Mouse (Mus musculus) midbrain, embryonic 13.5 days (tissue): ENCODE results near the gene Vil1. TPM values are rescaled to one million over a fixed set of nuclear protein-coding genes. Genes with fewer than 3 reads are reported as not detected.
"Not testable (repeated sequence)": the region's sequence is repeated elsewhere in the genome, so short reads cannot be mapped to it uniquely, and the experiment has no call there.

Experiments used
- ATAC-seq: fragments of 200-750 bp; cut with Nextera tagmentation; 2 replicates; pipeline ENCODE4 v1.8.0; 2017; ENCODE audit warnings: mild to moderate bottlenecking, moderate TSS enrichment, moderate library complexity
- H3K27ac ChIP-seq: fragments of 300-500 bp; sonication (generic); 2 replicates; pipeline ENCODE4 v1.5.1; 2015; ENCODE audit warnings: inconsistent platforms, mild to moderate bottlenecking, moderate library complexity
- H3K27me3 ChIP-seq: fragments of 300-500 bp; sonication (generic); 2 replicates; pipeline ENCODE4 v1.6.1; 2015; ENCODE audit warnings: mild to moderate bottlenecking, inconsistent platforms
- H3K36me3 ChIP-seq: fragments of 300-500 bp; sonication (generic); 2 replicates; pipeline ENCODE4 v1.6.1; 2015; ENCODE audit warnings: mild to moderate bottlenecking, inconsistent platforms
- H3K4me1 ChIP-seq: fragments of 300-500 bp; sonication (generic); replicated peaks from 2 replicates; pipeline ENCODE4 v1.6.1; 2015; ENCODE audit warnings: inconsistent platforms
- H3K4me2 ChIP-seq: fragments of 300-500 bp; sonication (generic); replicated peaks from 2 replicates; pipeline ENCODE4 v1.6.1; 2015; ENCODE audit warnings: moderate library complexity, mild to moderate bottlenecking, inconsistent platforms
- H3K4me3 ChIP-seq: fragments of 300-500 bp; sonication (generic); replicated peaks from 2 replicates; pipeline ENCODE4 v1.5.1; 2015; ENCODE audit warnings: mild to moderate bottlenecking, inconsistent platforms
- H3K9ac ChIP-seq: fragments of 300-500 bp; sonication (generic); replicated peaks from 2 replicates; pipeline ENCODE4 v1.6.1; 2015; ENCODE audit warnings: mild to moderate bottlenecking, inconsistent platforms
- H3K9me3 ChIP-seq: fragments of 300-500 bp; sonication (generic); 2 replicates; pipeline ENCODE4 v1.6.1; 2016; ENCODE audit warnings: mild to moderate bottlenecking, inconsistent platforms
- WGBS: fragments of 180-500 bp; shearing (Covaris S2); methylation state at CpG from one replicate; pipeline ENCODE4 v1.1.7; 2015; 5-methylcytosine and 5-hydroxymethylcytosine counted together
- polyA plus RNA-seq: library from polyadenylated mRNA; unstranded; fragments of >200 nt; fragmentation: Nextera tagmentation; extraction: Ambion mirVana; gene quantifications from 2 replicates; pipeline ENCODE4 v1.2.1, GENCODE M21; 2015

Gene Vil1
- polyA plus RNA-seq, 1 experiment from 2014 or later = 0.20 TPM

DNA sequence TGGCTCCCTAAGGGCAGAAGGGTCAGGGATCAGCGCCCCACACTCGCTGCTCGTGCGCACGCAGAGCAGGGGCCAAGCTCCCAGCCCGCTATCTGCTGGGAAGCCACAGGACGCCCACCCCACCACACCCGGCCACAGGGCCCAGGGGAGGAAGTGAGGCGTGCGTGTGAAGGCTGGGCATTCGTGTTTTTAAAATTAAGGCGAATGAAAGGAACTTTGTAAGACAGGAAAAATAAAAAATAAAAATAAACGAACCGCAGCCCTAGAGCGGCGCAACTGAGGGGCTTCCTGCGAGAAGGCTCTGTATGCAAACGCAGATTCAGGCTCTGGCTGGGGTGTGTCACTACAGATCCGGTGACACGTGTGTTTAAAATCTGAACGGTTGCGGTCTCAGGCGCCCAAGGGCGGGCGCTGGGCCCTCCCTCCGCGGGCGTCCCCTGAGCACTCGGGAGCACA lies 19.3 kb upstream of the Vil1 start:
- H3K9ac ChIP-seq = no peak overlapping the region; the same call in 1 of the 2 replicates
- peaks cover 46% of the 10 kb centered on the region for H3K4me1 ChIP-seq
- no peaks in the 10 kb centered on the region for H3K9me3 ChIP-seq
- H3K4me3 ChIP-seq = peak overlapping the region; percentile 7; the same call in 1 of the 2 replicates
- 5% methylated on average over 29 of the region's 29 CpGs for WGBS
- H3K27ac ChIP-seq = no peak overlapping the region
- peaks cover 14% of the 10 kb centered on the region for H3K36me3 ChIP-seq
- ATAC-seq = no peak
- H3K27me3 ChIP-seq = peaks cover 28% of the 10 kb centered on the region
- H3K4me2 ChIP-seq = peak overlapping the region; percentile 39

DNA sequence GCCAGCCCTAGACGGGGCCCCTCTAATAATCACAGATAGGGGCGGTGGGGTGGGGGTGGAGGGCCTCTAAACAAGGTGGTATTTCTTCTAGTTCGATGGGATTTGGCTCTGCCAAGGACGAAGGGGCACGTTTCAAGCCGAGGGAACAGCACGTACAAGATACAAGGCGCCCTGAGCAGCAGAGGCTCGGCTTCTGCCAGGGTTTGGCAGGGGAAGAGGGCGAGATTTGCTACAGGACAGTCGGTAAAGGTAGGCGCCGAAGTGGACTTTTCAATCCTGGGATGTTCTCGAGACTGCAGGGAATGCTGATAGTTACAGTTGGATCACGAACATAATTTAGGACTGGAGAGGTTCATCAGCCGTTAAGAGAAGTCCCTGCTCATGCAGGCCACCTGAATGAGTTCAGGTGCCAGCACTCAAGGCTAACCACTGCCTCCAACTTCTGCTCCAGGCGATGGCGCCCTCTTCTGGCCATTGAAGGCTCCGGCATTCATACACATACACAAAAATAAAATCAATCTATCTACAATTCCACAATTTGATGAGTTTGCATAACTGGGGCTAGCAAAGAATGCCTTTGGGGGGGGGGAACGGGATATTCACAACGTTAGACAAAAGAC lies 18.8 kb upstream of the Vil1 start:
- Histone ChIP-seq H3K4me1 (peaks cover 46% of the 10 kb centered on the region), H3K4me3 (peak overlapping the region; percentile 88; the same call in 1 of the 2 replicates), H3K27ac (no peak overlapping the region), H3K4me2 (peak overlapping the region; percentile 95), H3K27me3 (peaks cover 28% of the 10 kb centered on the region), H3K9ac (no peak overlapping the region), H3K36me3 (peaks cover 20% of the 10 kb centered on the region), H3K9me3 (no peaks in the 10 kb centered on the region)
- ATAC-seq = no peak
- 7% methylated on average over 21 of the region's 21 CpGs for WGBS

GRCm38 (mm10) chr1:74390924-74391748 lies 18.0 kb upstream of the Vil1 start, which contains the start of gene Ctdsp1:
TSS of gene Ctdsp1 (plus strand) at chr1:74391509.
- Histone ChIP-seq H3K4me2 (peak within 1 kb of the TSS; percentile 95), H3K4me1 (peaks cover 46% of the 10 kb centered on the region), H3K9me3 (no peaks in the 10 kb centered on the region), H3K9ac (peak within 1 kb of the TSS; percentile 83), H3K4me3 (peak within 1 kb of the TSS; percentile 88), H3K27me3 (peaks cover 28% of the 10 kb centered on the region), H3K36me3 (peaks cover 20% of the 10 kb centered on the region), H3K27ac (peak within 1 kb of the TSS; percentile 81)
- whole genome bisulfite sequencing = 3% methylated on average over 35 of the region's 51 CpGs
- peak; percentile 76 for ATAC-seq

GRCm38 (mm10) chr1:74391844-74392441 lies 17.2 kb upstream of the Vil1 start:
- Histone ChIP-seq H3K27me3 (peaks cover 28% of the 10 kb centered on the region), H3K4me1 (peaks cover 44% of the 10 kb centered on the region), H3K9ac (peak overlapping the region; percentile 83), H3K27ac (peak overlapping the region; percentile 81), H3K4me2 (peak overlapping the region; percentile 95), H3K4me3 (peak overlapping the region; percentile 88), H3K9me3 (no peaks in the 10 kb centered on the region), H3K36me3 (peaks cover 20% of the 10 kb centered on the region)
- peak; percentile 60 for ATAC-seq
- 0% methylated on average over 34 of the region's 63 CpGs for WGBS

DNA sequence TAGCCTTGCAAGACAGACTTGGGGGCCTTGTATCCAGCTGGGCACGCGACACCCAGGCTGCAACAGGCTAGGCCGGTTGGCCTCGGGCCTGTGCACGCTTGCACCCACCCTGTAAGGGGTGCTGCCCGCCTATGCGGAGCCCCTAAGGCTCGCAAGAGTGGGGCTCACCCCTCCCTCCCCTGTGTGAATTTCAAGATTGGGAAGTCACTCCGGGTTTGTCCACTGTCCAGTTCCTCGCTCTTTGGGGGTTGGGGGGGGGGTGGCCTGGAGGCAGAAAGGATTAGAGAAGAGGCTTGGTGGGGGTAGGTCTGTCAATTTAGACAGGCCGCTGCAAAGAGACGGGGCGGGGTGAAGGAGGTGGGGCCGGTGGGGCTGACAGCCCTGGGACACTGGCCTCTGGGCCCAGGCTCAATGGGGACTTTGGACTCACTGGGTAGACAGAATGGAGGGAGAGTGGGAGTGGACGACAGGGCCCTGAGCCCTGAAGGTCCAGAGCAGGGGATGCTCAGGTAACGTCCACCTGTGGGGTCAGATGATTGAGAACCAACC lies 16.7 kb upstream of the Vil1 start:
- Histone ChIP-seq H3K4me1 (peaks cover 45% of the 10 kb centered on the region), H3K9me3 (no peaks in the 10 kb centered on the region), H3K4me3 (peak overlapping the region; percentile 88), H3K27me3 (peaks cover 28% of the 10 kb centered on the region), H3K4me2 (peak overlapping the region; percentile 95), H3K9ac (peak overlapping the region; percentile 83), H3K27ac (peak overlapping the region; percentile 81; the same call in 1 of the 2 replicates), H3K36me3 (peaks cover 20% of the 10 kb centered on the region)
- WGBS = under 1% methylated on average over 16 of the region's 16 CpGs
- peak; percentile 37 for ATAC-seq

DNA sequence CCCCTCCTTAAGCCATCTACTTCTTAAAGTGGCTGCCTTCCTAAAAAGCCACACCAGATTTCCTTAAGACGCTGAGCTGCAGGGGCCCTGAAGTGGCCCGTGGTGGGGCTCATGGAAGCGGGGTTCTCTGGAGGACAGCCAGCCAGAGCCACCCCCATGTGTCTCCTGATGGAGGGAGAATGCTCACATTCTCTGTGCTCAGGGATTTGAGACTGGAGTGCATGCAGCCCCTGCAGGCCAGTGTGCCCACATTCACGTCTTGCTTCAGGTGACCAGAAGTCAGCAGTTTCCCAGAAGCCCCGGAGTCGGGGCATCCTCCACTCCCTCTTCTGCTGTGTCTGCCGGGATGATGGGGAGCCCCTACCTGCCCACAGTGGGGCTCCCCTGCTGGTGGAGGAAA lies 16.2 kb upstream of the Vil1 start:
- peaks cover 28% of the 10 kb centered on the region for H3K27me3 ChIP-seq
- WGBS = 37% methylated on average over 7 of the region's 7 CpGs
- H3K9ac ChIP-seq = peak overlapping the region; percentile 83
- peak overlapping the region; percentile 88 for H3K4me3 ChIP-seq
- ATAC-seq = no peak
- no peaks in the 10 kb centered on the region for H3K9me3 ChIP-seq
- H3K4me1 ChIP-seq = peaks cover 50% of the 10 kb centered on the region
- no peak overlapping the region for H3K27ac ChIP-seq
- H3K4me2 ChIP-seq = peak overlapping the region; percentile 95
- peaks cover 20% of the 10 kb centered on the region for H3K36me3 ChIP-seq

DNA sequence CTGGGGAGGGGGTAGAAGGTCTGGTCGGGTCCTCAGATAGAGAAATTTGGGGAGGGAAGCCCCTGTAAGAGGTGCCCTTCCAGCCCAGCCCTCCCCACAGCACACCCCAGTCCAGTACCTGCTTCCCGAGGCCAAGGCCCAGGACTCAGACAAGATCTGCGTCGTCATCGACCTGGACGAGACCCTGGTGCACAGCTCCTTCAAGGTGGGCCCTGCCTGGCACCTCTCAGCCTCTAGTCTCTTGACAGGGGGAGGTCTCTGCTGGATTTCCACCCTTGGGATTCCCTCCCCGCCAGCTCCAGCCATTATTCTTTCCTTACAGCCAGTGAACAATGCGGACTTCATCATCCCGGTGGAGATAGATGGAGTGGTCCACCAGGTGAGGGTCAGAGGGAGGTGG lies 15.5 kb upstream of the Vil1 start:
- Histone ChIP-seq H3K27me3 (peaks cover 22% of the 10 kb centered on the region), H3K4me3 (no peak overlapping the region), H3K9me3 (no peaks in the 10 kb centered on the region), H3K4me1 (peaks cover 50% of the 10 kb centered on the region), H3K36me3 (peaks cover 20% of the 10 kb centered on the region), H3K27ac (no peak overlapping the region), H3K9ac (no peak overlapping the region), H3K4me2 (no peak overlapping the region)
- 94% methylated on average over 9 of the region's 9 CpGs for WGBS
- ATAC-seq = no peak

GRCm38 (mm10) chr1:74394311-74394710 lies 14.9 kb upstream of the Vil1 start:
- WGBS = 96% methylated on average over 9 of the region's 9 CpGs
- Histone ChIP-seq H3K9ac (no peak overlapping the region), H3K27ac (no peak overlapping the region), H3K4me1 (peaks cover 50% of the 10 kb centered on the region), H3K36me3 (peaks cover 20% of the 10 kb centered on the region), H3K27me3 (peaks cover 17% of the 10 kb centered on the region), H3K4me2 (no peak overlapping the region), H3K9me3 (no peaks in the 10 kb centered on the region), H3K4me3 (no peak overlapping the region)
- ATAC-seq = no peak

DNA sequence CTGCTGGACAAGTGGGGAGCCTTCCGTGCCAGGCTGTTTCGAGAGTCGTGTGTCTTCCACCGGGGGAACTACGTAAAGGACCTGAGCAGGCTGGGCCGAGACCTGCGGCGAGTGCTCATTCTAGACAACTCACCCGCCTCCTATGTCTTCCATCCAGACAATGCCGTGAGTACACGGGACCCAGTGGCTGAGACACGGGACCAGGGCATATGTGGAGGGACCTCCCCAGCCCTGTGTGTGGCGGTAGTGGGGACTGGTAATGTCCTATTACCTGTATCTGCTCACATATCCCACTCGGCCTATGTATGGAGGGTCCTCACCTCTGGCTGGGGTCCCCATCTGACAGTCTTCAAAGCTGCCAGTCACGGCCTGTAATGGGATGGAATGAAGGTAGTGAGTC lies 14.3 kb upstream of the Vil1 start:
- Histone ChIP-seq H3K27me3 (peaks cover 12% of the 10 kb centered on the region), H3K27ac (no peak overlapping the region), H3K4me2 (no peak overlapping the region), H3K9me3 (no peaks in the 10 kb centered on the region), H3K36me3 (peaks cover 20% of the 10 kb centered on the region), H3K4me3 (no peak overlapping the region), H3K4me1 (peaks cover 46% of the 10 kb centered on the region), H3K9ac (no peak overlapping the region)
- no peak for ATAC-seq
- WGBS = 92% methylated on average over 15 of the region's 15 CpGs

DNA sequence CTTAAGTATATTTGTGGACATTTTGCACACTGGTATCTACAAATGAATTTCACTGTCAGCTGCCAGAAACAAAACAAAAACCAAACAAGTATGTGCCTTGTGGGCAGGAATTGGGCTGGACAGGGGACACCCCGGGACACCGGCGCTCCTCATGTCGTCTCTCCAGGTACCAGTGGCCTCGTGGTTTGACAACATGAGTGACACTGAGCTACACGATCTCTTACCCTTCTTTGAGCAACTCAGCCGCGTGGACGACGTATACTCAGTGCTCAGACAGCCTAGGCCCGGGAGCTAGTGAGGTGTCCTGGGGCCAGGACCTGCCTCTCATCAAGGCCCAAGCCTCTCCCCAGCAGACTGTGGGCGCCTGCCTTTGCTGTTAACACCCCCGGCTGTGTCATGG lies 13.9 kb upstream of the Vil1 start:
- Histone ChIP-seq H3K27me3 (peaks cover 7% of the 10 kb centered on the region), H3K4me2 (no peak overlapping the region), H3K4me3 (no peak overlapping the region), H3K27ac (no peak overlapping the region), H3K4me1 (peaks cover 42% of the 10 kb centered on the region), H3K9me3 (no peaks in the 10 kb centered on the region), H3K36me3 (peaks cover 20% of the 10 kb centered on the region), H3K9ac (no peak overlapping the region)
- no peak for ATAC-seq
- 86% methylated on average over 13 of the region's 13 CpGs for WGBS

DNA sequence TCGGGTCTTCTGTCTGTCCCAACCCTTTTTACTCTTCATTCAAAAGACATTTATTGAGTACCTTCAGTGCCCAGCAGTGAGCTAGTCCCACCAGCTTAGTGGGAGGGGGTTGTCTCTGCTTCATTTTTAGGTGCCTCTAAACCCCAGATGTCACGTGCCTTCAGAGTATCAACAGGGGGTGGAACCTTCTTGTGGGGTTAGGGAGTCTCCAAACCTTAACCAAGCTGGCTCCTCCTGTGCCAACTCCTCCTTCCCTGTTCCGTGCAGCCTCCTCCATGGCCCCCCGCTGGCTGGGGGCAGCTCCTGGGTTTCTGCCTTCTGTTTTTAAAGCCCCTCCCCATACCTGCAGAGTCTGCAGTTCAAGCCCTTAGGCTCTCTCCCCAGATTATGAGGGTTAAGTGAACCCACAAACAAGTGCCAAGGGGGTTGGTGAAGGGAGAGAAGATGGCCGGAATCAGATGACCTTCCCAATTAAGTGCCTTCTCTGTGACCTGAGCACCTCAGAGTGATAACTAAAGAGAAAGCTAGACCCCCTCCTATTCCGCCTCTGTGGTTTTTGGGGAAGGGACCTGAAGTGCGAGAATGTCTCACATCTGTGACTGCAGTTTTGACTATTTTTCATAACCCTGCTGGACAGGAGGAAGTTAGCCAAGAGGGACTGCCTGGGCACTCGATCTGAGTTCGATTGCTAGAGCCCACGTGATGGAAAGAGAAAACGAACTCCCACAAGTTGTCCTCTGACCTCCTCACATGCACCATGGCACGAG lies 12.5 kb upstream of the Vil1 start:
- WGBS = 8% methylated on average over 12 of the region's 12 CpGs
- peaks cover 20% of the 10 kb centered on the region for H3K36me3 ChIP-seq
- H3K4me3 ChIP-seq = peak overlapping the region; percentile 47
- H3K4me1 ChIP-seq = peaks cover 33% of the 10 kb centered on the region
- H3K9me3 ChIP-seq, H3K27ac ChIP-seq, H3K27me3 ChIP-seq, ATAC-seq: not testable (repeated sequence)
- H3K4me2 ChIP-seq = peak overlapping the region; percentile 81
- H3K9ac ChIP-seq = peak overlapping the region; percentile 63; the same call in 1 of the 2 replicates
